Mouse (Mus musculus): ENCODE data around the gene Gm2000. TPM values are rescaled to one million over a fixed set of nuclear protein-coding genes. Genes with fewer than 3 reads are reported as not detected.
"Not testable (repeated sequence)": the region's sequence is repeated elsewhere in the genome, so short reads cannot be mapped to it uniquely, and the experiment has no call there.

Gm2000 gene
- 591 and 665 TPM in 2 replicates for polyA plus RNA-seq (2015; fragmentation: Nextera tagmentation; extraction: Ambion mirVana)

- Histone ChIP-seq H3K27ac (no peak within 1 kb of the TSS), H3K4me1 (replicated peaks) (no peaks in the 10 kb centered on the region), H3K4me2 (replicated peaks) (no peak within 1 kb of the TSS), H3K9me3 (no peaks in the 10 kb centered on the region), H3K4me3 (replicated peaks) (no peak within 1 kb of the TSS), H3K9ac (replicated peaks) (no peak within 1 kb of the TSS), H3K36me3 (no peaks in the 10 kb centered on the region), H3K27me3 (no peaks in the 10 kb centered on the region)
- ATAC-seq = no peak
- WGBS = 90% methylated on average over 8 of the region's 8 CpGs
Measured at GRCm38 (mm10) chr1:156365740-156366139, at the start of gene Gm2000. Gene Gm2000, plus strand, starts transcription at chr1:156366040.

DNA sequence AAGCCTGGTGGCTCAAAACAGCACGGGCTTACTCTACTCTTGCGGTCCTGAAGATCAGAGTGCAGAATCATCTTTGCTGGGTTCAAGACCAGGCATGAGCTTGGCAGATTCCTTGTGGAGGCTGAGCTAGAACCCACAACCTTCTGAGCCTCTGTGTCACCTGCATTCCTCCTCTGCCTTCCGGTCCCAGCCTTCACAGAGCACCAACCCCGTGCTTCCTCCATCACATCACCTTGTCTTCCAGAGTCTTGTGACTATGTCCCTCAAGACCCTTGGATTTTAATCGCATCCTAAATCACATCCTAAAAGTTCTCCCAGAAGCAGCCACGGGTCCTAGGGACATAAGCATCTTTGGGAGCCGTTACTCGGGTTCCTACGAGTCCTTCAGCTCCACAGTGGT is 42.7 kb upstream of the Gm2000 start:
- H3K9me3 ChIP-seq = no peaks in the 10 kb centered on the region
- H3K36me3 ChIP-seq = no peaks in the 10 kb centered on the region
- no peak overlapping the region for H3K27ac ChIP-seq
- no peaks in the 10 kb centered on the region for H3K4me1 ChIP-seq (replicated peaks)
- no peak overlapping the region for H3K4me3 ChIP-seq (replicated peaks)
- no peak for ATAC-seq
- H3K9ac ChIP-seq (replicated peaks) = no peak overlapping the region
- WGBS = 91% methylated on average over 9 of the region's 9 CpGs
- no peak overlapping the region for H3K4me2 ChIP-seq (replicated peaks)
- H3K27me3 ChIP-seq = no peaks in the 10 kb centered on the region

- WGBS = 79% methylated on average over 4 of the region's 4 CpGs
- no peaks in the 10 kb centered on the region for H3K27me3 ChIP-seq
- ATAC-seq = no peak
- H3K9me3 ChIP-seq = no peaks in the 10 kb centered on the region
- H3K4me3 ChIP-seq (replicated peaks) = no peak overlapping the region
- H3K9ac ChIP-seq (replicated peaks) = no peak overlapping the region
- H3K36me3 ChIP-seq = no peaks in the 10 kb centered on the region
- H3K4me2 ChIP-seq (replicated peaks) = no peak overlapping the region
- no peaks in the 10 kb centered on the region for H3K4me1 ChIP-seq (replicated peaks)
- no peak overlapping the region for H3K27ac ChIP-seq
Measured at GRCm38 (mm10) chr1:156340847-156341246, 25.0 kb upstream of the Gm2000 start.

DNA sequence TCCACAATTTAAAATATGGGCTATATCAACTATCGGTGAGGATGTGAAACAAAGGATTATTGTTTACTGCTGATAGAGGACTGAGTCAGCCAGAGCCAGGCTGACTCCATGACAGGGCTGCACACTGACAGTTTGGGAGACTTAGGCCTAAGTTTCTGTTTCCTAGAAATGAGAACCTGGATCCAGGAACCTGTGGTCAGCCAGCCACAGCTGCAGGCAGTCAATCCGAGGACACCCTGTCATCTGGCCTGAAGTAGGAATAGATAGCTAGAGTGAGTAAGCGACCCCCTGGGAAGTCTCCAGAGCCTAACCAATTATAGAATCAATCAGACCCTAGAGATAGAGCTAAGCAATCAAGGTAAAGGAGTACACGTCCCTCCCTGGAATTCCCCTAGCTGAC is 21.4 kb upstream of the Gm2000 start:
- WGBS = 79% methylated on average over 4 of the region's 4 CpGs
- H3K4me3 ChIP-seq (replicated peaks) = no peak overlapping the region
- ATAC-seq = no peak
- H3K36me3 ChIP-seq = no peaks in the 10 kb centered on the region
- H3K27ac ChIP-seq = no peak overlapping the region
- no peaks in the 10 kb centered on the region for H3K4me1 ChIP-seq (replicated peaks)
- no peak overlapping the region for H3K9ac ChIP-seq (replicated peaks)
- no peak overlapping the region for H3K4me2 ChIP-seq (replicated peaks)
- no peaks in the 10 kb centered on the region for H3K9me3 ChIP-seq
- H3K27me3 ChIP-seq = no peaks in the 10 kb centered on the region

DNA sequence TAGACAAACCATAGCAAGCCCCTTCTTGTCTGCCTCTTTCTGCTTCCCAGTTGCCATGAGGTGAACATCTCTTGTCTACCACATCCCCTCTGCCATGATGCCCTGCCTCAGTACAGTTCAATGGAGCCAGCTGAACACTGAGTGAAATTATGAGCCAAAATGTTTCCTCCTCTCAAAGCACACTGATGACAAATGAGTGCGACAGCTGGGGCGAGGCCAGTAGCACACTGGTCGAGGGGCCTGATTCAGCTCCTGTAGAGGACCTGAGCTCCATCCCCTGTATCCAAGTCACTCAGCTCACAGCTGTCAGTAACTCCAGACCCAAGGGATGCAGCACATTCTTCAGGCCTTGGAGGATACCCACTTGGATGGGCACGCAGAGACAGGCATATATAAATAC is 20.2 kb upstream of the Gm2000 start:
- Histone ChIP-seq H3K27ac (no peak overlapping the region), H3K27me3 (no peaks in the 10 kb centered on the region), H3K4me3 (replicated peaks) (no peak overlapping the region), H3K4me1 (replicated peaks) (no peaks in the 10 kb centered on the region), H3K36me3 (no peaks in the 10 kb centered on the region), H3K9me3 (no peaks in the 10 kb centered on the region), H3K9ac (replicated peaks) (no peak overlapping the region), H3K4me2 (replicated peaks) (no peak overlapping the region)
- WGBS = 96% methylated on average over 4 of the region's 4 CpGs
- ATAC-seq = no peak

DNA sequence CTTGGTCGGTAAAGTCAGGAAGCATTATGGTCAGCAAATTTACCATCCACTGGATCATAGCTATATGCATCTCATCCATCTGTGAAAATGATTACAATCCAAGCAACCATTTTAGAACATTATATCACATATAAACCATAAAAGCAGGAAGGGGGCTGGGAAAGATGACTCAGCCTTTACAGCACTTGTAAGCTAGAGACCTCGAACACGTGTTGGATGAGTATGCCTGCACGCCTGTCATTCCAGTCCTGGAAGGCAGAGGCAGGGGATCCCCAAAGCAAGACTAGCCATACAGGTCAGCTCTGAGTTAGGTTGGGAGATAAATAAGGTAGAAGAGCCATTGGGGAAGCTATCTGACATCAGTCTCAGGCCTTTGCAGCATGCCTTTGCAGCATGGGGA is 16.8 kb upstream of the Gm2000 start:
- WGBS = 85% methylated on average over 4 of the region's 4 CpGs
- no peak overlapping the region for H3K4me3 ChIP-seq (replicated peaks)
- H3K4me2 ChIP-seq (replicated peaks) = no peak overlapping the region
- ATAC-seq = no peak
- H3K4me1 ChIP-seq (replicated peaks) = no peaks in the 10 kb centered on the region
- H3K36me3 ChIP-seq = no peaks in the 10 kb centered on the region
- no peak overlapping the region for H3K9ac ChIP-seq (replicated peaks)
- H3K27ac ChIP-seq = no peak overlapping the region
- H3K9me3 ChIP-seq = no peaks in the 10 kb centered on the region
- H3K27me3 ChIP-seq = no peaks in the 10 kb centered on the region

- Histone ChIP-seq H3K9ac (replicated peaks) (no peak overlapping the region), H3K9me3 (no peaks in the 10 kb centered on the region), H3K4me2 (replicated peaks) (no peak overlapping the region), H3K4me1 (replicated peaks) (no peaks in the 10 kb centered on the region), H3K36me3 (no peaks in the 10 kb centered on the region), H3K27me3 (no peaks in the 10 kb centered on the region), H3K27ac (no peak overlapping the region), H3K4me3 (replicated peaks) (no peak overlapping the region)
- ATAC-seq = no peak
- WGBS = 87% methylated on average over 4 of the region's 4 CpGs
Measured at GRCm38 (mm10) chr1:156350441-156350840, 15.4 kb upstream of the Gm2000 start.

DNA sequence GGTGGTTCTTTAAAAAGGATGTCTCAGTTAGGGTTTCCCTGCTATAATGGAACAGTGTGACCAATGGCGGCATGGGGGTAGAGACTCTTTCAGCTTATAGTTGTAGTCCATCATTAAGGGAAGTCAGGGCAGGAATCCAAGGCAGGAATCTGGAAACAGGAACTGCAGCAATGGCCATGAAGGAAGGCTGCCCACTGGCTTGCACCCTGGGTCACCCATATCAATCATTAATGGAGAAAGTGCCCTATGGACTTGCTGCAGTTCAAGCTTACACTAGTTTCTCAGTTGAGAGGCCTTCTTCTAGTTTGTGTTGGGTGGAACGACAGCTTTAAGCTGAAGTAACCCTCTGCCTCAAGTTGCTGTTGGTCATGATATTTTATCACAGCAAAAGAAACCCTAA is 13.4 kb upstream of the Gm2000 start:
- Histone ChIP-seq H3K4me1 (replicated peaks) (no peaks in the 10 kb centered on the region), H3K4me3 (replicated peaks) (no peak overlapping the region), H3K36me3 (no peaks in the 10 kb centered on the region), H3K27me3 (no peaks in the 10 kb centered on the region), H3K4me2 (replicated peaks) (no peak overlapping the region), H3K27ac (no peak overlapping the region), H3K9ac (replicated peaks) (no peak overlapping the region), H3K9me3 (no peaks in the 10 kb centered on the region)
- WGBS = 88% methylated on average over 2 of the region's 2 CpGs
- no peak for ATAC-seq

- ATAC-seq = no peak
- H3K9me3 ChIP-seq = no peaks in the 10 kb centered on the region
- H3K27ac ChIP-seq = no peak overlapping the region
- H3K9ac ChIP-seq (replicated peaks) = no peak overlapping the region
- no peaks in the 10 kb centered on the region for H3K4me1 ChIP-seq (replicated peaks)
- WGBS = 95% methylated on average over 3 of the region's 3 CpGs
- H3K36me3 ChIP-seq = no peaks in the 10 kb centered on the region
- H3K4me2 ChIP-seq (replicated peaks) = no peak overlapping the region
- H3K4me3 ChIP-seq (replicated peaks) = no peak overlapping the region
- no peaks in the 10 kb centered on the region for H3K27me3 ChIP-seq
Measured at GRCm38 (mm10) chr1:156381217-156381616, 15.4 kb downstream of the Gm2000 start.

DNA sequence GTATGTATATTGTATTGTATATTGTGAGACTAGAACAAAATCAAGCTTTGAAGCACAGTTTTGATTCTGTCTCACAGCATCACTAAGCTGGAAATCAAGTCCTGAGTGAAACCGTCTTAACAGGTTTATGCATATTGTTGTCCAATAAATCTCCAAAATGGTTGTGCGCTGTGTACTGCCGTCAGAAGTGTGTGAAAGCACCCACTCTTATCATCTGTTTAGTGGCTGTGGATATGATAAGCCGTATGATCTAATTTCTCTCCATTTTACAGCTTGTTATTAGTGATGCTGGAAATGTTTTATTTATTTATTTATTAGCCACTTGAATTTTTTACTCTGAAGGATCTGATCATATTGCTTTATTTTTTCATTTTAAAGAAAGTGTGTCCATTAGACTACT is 20.4 kb downstream of the Gm2000 start:
- H3K27me3 ChIP-seq = no peaks in the 10 kb centered on the region
- H3K4me2 ChIP-seq (replicated peaks) = no peak overlapping the region
- H3K27ac ChIP-seq = no peak overlapping the region
- no peak for ATAC-seq
- no peak overlapping the region for H3K9ac ChIP-seq (replicated peaks)
- H3K9me3 ChIP-seq = no peaks in the 10 kb centered on the region
- WGBS = 93% methylated on average over 4 of the region's 4 CpGs
- no peaks in the 10 kb centered on the region for H3K36me3 ChIP-seq
- H3K4me3 ChIP-seq (replicated peaks) = no peak overlapping the region
- H3K4me1 ChIP-seq (replicated peaks) = no peaks in the 10 kb centered on the region

DNA sequence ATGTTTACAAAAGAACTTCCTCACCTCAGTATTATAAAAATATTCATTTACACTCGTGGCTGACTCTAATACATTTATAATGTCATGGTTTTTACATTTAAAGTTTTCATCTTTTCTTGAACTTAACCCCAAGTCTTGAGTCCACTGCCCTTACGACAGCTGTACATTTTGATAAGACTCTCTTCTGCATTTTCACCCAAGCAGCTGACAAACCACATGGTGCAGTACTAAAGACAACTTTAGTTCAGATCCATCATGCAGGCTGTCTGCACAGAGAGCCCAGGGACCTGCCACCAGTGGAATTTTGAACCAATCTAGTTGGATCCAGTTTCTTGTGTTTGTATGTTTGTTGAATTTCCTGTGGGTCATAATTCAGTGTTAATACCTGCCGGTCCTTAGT is 21.0 kb downstream of the Gm2000 start:
- Histone ChIP-seq H3K4me2 (replicated peaks) (no peak overlapping the region), H3K27me3 (no peaks in the 10 kb centered on the region), H3K4me3 (replicated peaks) (no peak overlapping the region), H3K9me3 (no peaks in the 10 kb centered on the region), H3K9ac (replicated peaks) (no peak overlapping the region), H3K36me3 (no peaks in the 10 kb centered on the region), H3K27ac (no peak overlapping the region), H3K4me1 (replicated peaks) (no peaks in the 10 kb centered on the region)
- ATAC-seq = no peak
- 80% methylated on average over 3 of the region's 3 CpGs for WGBS

- no peaks in the 10 kb centered on the region for H3K36me3 ChIP-seq
- no peak overlapping the region for H3K4me3 ChIP-seq (replicated peaks)
- no peak overlapping the region for H3K9ac ChIP-seq (replicated peaks)
- H3K4me1 ChIP-seq (replicated peaks) = no peaks in the 10 kb centered on the region
- no peak overlapping the region for H3K27ac ChIP-seq
- 91% methylated on average over 4 of the region's 4 CpGs for WGBS
- no peak overlapping the region for H3K4me2 ChIP-seq (replicated peaks)
- no peaks in the 10 kb centered on the region for H3K9me3 ChIP-seq
- H3K27me3 ChIP-seq = no peaks in the 10 kb centered on the region
- ATAC-seq = no peak
Measured at GRCm38 (mm10) chr1:156393148-156393547, 27.3 kb downstream of the Gm2000 start.

GRCm38 (mm10) chr1:156400159-156400558 is 34.3 kb downstream of the Gm2000 start:
- H3K9ac ChIP-seq (replicated peaks); H3K9me3 ChIP-seq; H3K4me1 ChIP-seq (replicated peaks); H3K36me3 ChIP-seq; H3K27me3 ChIP-seq; H3K4me3 ChIP-seq (replicated peaks); ATAC-seq; H3K27ac ChIP-seq; H3K4me2 ChIP-seq (replicated peaks): not testable (repeated sequence)
- WGBS = 95% methylated on average over 3 of the region's 3 CpGs
